Mouse (Mus musculus) c-Kit-positive CD71-positive TER-119-positive erythroid progenitor cells, embryonic 14.5 days (primary cell): ENCODE measurements at regions not wholly inside any gene's neighbourhood (a gene's known extent, or its start where the extent isn't known, plus 50 kb on each side); places are given as distances from the start of the nearest gene placed in this dataset.

ENCODE experiments used
- DNase-seq: peaks from one replicate; pipeline ENCODE4 v3.0.0-alpha.2; 2013; ENCODE audit warnings: low spot score

GRCm38 (mm10) chr17:45291052-45291451 is 142.5 kb downstream of the Cdc5l start:
- no peak for DNase-seq

DNA sequence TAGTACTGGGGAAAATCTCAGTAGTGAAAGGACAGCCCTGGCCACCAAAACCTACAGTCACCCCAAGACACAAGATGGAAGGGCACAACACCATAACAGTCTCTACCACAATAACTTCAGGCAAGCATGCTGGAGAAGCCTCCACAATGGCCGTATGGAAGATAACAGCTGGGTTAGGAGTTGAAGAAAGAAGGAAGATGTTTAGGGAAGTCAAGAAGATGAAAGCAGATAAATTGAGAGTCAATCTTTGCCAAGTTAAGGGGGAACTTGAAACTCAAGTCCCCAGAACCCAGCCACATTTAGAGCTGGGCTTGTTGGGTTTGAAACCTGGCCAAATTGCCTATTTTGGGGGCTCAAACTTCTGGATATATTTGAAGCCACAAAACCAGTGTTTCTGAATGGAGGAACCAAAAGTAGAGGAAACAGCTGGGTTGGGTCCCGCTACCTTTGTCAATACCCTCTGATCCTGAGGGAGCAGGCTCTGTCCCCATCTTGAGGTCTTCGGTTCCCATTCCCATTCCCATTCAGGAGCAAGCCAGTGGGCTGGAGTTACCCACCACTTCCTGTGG is 147.8 kb downstream of the Cdc5l start:
- DNase-seq: no peak

- DNase-seq: no peak
These were observed 152.0 kb downstream of the Cdc5l start for GRCm38 (mm10) chr17:45281554-45281953.

DNA sequence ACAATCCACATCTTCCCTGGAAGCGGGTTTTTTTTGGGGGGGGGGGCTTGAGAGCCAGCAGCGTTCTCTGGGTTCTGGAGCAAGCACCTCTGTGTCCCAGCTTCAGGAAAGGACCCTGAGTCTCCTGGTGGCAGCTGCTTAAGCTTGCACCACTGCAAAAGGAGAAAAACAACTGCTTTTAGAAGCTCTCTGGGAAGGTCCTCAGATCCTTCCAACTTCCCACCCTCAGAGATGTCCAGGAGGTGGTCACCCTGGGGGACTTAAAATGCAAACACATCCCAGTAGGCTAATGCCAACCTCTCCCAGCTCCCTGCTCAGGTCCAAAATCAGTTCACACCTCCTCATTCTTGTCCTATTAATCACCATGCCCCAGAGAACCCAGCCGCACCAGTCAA is 153.7 kb downstream of the Cdc5l start:
- no peak for DNase-seq

GRCm38 (mm10) chr17:45279075-45279810 is 154.3 kb downstream of the Cdc5l start:
- DNase-seq: no peak

DNA sequence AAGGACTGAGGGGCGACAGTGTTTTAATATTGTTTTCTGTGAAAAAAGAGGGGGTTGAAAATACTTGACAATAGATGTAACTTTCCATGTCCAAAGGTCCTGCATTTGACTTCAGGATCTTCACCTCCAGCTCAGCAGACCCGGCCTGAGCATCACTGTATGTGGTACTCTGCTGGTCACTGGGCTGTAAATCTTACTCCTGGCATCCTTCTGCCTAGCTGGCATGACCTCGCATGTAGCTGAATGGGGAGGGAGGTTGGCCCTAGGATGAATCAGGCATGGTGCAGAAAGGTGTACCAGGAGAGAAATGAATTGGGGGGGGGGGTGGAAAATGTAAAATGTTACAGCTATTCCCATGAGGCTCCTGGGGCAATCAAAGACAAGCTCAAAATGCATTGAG is 156.0 kb downstream of the Cdc5l start:
- no peak for DNase-seq

DNA sequence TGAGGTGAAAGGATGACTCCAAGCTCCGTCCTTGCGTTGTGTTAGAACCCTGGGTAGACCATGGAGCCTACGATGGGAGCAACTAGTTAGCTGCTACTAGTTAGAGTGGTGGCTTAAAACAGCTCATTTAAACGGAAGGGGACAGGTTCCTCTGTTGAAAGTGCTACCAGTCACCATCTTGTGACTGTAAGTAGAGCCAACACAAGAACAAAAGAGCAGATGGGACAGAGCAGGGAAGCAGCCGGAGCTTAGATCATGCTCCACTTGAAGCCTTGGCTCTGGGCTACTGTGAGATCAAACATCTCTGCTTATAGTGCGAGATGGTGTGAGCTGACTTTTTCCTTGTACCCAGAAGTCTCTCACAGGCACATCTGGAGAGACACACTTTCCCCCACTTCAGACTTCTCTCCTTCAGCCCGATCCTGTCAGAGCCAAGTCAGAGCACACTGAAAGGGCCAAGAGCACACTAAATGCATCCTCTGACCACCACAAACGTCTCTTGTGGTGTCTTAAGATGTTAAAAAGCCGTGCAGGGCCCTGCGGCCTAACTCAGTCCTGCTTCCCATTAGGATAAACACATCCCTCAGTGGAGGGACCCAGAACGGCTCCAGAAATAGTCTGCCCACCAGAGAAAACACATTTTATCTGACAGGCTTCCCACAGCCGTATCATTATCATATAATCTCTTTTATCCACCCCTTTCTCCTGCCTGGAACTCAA is 156.7 kb downstream of the Cdc5l start:
- no peak for DNase-seq

GRCm38 (mm10) chr17:45274894-45275293 is 158.6 kb downstream of the Cdc5l start:
- no peak for DNase-seq

GRCm38 (mm10) chr17:45266776-45267175 is 166.8 kb downstream of the Cdc5l start:
- no peak for DNase-seq

- DNase-seq: no peak
These were observed 167.9 kb downstream of the Cdc5l start for GRCm38 (mm10) chr17:45265587-45265986.

DNA sequence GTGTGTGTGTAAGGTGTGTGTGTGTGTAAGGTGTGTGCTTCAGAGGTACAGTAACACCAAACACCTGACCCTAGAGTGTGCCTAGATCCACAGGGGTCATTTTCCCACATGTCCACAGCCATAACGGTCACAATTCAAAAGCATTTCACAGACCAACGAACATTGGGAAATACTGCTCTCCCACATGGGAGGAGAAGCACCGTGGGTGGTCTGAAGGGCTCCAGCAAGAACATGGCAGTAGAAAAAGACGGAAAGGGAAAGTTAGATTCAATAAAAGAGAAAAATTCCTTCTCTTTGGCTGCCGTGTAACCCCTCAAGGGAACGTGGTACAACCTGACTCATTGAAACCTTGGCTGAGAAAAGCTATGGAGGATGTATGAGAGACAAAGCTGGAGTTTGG is 169.1 kb downstream of the Cdc5l start:
- no peak for DNase-seq

DNA sequence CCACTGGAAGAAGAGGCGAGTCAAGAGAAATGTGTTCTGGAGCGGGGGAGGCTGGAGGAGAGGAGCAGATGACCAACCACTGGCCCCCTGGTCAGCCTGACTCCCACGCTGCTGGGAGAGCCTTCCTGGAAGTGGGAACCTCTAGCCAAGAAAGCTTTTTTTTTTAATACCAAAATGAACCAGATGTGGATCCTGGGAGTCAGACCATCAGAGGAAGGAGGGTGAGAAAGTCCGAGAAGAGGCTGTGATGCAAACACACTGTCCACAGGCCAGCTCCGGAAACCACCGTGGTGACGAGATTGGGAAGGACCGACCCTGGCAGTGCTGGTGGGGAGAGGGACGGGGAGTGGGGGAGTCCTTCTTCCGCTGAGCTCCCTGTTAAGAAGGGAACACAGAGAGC is 173.1 kb downstream of the Cdc5l start:
- no peak for DNase-seq

GRCm38 (mm10) chr17:45258007-45258406 is 175.5 kb downstream of the Cdc5l start:
- DNase-seq: no peak

- DNase-seq: no peak
These were observed 180.8 kb downstream of the Cdc5l start for GRCm38 (mm10) chr17:45252593-45253230.

DNA sequence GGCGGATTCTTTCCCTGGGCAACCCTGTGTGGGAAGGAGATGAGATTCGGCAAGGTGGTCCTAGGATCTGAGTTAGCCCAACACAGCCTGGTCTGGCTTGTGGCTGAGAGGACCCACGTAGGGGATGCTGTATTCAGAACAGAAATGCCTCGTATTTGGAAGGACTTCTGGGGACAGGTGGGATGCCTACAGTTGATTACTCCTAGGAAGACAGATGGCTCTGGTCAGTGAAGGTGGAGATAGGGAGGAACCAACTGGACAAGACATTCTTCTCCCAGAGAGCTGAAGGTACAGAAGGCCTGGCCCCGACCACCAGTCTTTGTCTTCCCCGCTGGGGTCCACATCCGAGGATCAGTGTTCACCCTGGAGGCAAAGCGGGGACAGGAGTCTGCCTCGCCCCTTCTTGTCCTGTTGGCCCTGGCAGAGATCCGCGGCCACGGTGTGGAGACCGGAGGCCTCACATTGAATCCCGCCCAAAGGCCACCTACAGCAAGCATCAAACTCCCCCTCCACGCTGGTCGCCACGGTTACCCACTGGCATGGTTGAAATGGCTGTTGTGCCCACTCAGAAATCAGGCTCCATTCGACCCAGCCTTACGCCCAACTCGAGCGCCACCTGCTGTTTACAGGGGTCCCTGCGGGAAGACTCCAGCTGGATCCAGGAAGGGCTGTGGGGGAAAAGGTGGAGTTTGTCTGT is 182.4 kb downstream of the Cdc5l start:
- DNase-seq: peak; percentile 6

GRCm38 (mm10) chr17:45250450-45250849 is 183.1 kb downstream of the Cdc5l start:
- DNase-seq: no peak

DNA sequence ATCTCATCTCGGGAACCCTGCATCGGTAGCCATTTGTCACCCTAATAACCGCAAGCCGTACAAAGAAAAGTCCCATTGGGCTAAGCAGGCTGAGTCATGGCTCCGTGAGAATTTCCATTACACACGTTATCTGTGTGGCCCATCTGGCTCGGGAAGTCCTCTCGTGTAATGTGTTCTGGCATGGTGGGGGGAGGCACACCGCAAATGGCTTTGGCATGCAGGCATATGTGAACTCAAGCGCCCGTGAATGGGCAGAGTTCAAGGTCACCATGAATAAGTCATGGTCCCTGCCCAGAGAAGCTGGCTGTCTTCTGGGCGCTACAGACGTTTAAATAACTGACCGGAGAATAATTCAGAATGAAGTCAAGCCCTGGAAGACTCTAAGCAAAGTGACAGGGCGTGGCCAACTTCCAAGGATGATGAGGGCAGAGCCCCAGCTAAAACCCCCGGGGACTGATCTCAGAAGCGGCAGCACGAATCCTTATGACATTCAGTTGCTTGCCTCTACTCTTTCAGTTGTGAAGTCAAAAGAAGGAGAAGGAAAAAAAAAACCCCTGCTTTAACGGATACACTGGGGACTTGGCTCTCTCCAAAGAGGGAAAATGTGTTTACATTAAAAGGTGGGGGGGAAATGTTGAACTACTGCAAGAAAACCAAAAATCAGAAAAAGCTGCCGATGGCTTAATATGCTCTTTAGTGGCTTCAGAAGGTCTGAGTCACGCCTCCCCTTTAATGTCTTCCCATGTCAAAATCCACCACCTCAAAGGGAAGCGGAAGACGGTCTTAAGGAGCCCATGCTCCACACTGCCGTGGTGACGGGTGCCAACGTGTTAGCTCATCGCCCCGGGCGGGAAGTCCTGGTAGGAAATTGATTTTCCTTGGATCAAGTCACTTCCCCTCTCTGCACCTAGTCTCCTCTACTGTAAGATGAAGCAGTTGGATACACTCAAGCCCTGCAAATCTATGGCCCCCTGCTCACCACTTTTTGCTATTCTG is 186.1 kb downstream of the Cdc5l start:
- no peak for DNase-seq

DNA sequence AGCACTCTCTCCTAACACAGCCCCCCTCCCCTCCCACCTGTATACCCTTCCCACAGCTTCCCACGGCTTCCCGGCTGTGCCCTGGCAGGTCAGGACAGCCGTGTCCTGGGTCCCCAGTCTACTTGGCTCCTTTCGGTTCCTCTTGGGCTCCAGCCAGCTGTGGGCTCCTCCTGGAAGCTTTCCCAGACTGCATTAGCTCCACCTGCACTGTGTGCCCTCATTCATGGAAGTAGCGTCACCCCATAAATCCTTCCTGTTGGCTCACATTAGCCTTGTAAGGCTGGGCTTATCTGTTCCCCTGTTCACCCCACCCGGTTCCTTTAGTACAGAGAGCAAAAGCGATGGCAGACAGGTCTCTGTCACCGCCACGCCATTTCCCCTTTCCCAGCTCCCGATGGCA is 188.7 kb downstream of the Cdc5l start:
- DNase-seq: no peak

DNA sequence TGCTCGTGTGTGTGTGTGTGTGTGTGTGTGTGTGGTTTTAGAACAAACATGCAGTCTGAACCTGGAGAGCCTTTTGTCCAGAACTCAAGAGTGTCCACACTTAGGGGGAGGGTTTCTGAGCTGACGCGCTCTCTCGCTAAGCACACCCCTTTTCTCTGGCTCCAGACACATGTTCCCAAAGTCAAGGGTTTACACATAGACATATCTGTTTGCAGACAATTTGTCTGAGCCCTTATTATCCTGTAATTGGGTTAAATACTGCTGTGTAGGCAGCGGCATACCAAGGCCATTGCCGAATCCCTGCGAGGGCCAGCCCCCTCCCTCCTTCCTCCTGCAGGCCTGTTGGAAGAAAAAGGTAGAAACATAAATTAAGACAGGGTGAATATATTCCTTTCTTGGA is 190.4 kb downstream of the Cdc5l start:
- DNase-seq: no peak

DNA sequence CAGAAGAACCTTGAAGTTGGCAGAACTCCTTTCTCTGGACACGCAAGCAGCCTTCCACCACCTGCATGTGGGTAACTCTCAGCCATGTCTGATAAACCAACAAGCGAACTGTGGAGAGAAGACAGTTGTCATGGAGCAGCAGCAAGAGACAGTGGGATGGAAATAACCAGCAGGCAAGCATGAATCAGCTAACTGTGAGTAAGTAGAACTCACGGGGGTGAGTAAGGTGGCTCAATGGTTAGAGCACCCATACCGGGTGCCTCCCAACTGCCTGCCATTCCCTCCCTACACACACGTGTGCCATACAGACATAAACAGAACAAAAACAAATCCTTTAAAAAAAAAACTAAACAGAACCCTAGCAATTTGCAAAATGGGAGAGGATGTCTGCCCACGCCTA is 191.5 kb downstream of the Cdc5l start:
- no peak for DNase-seq

DNA sequence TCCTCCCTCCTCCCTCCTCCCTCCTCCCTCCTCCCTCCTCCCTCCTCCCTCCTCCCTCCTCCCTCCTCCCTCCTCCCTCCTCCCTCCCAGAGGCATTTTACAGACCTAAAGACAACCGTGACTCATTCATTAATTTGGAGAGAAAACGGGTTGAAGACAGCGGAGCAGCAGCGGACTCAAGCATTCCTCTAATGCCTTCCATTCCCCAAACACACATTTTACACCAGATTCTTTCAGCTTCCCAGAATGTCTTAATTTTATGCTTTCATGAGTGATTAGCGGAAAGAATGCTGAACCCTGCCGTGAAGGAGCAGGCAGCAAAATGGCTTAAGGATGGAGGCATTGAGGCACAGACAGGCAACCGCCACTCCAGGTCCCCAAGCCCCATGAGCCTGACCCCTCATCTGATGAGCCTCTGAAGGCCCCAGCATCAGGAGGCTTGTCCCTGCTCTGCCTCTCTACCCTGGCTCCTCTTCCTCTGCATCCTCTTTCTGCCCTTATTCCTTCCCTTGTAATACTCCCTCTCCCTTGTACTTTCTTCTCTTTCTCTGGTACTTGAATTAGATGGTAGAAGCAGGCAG is 192.5 kb downstream of the Cdc5l start:
- no peak for DNase-seq
